Mouse (Mus musculus) small intestine, adult 2 months (tissue): ENCODE results near the gene Kat7. TPM values are rescaled to one million over a fixed set of nuclear protein-coding genes. Genes with fewer than 3 reads are reported as not detected.

ENCODE experiments used
- H3K27ac ChIP-seq: fragments of 200-500 bp; 2 replicates; pipeline ENCODE4 v1.5.1; 2012; ENCODE audit warnings: low read depth, low read length, control low read depth, inconsistent platforms; ENCODE audit not compliant: insufficient read depth
- H3K27me3 ChIP-seq: fragments of 200-500 bp; 2 replicates; pipeline ENCODE4 v1.6.1; 2012; ENCODE audit warnings: mild to moderate bottlenecking, moderate library complexity, low read length, inconsistent platforms; ENCODE audit not compliant: control insufficient read depth, insufficient read depth
- H3K36me3 ChIP-seq: fragments of 200-500 bp; 2 replicates; pipeline ENCODE4 v1.6.1; 2012; ENCODE audit warnings: mild to moderate bottlenecking, low read length, control low read depth, inconsistent platforms; ENCODE audit not compliant: control insufficient read depth, insufficient read depth
- H3K4me1 ChIP-seq: fragments of 200-500 bp; 2 replicates; pipeline ENCODE4 v1.6.1; 2012; ENCODE audit warnings: low read length, inconsistent platforms, mixed read lengths; ENCODE audit not compliant: control insufficient read depth, insufficient read depth, insufficient read length
- H3K4me3 ChIP-seq: fragments of 200-500 bp; 2 replicates; pipeline ENCODE4 v1.5.1; 2012; ENCODE audit warnings: low read depth, mild to moderate bottlenecking, control low read depth, inconsistent platforms, low read length, moderate library complexity
- CTCF ChIP-seq: fragments of 200-500 bp; IDR thresholded peaks from 2 replicates; pipeline ENCODE4 v1.5.1; 2012; ENCODE audit warnings: low read depth, mild to moderate bottlenecking, control low read depth, inconsistent platforms, low read length, moderate library complexity, mixed read lengths; ENCODE audit not compliant: insufficient replicate concordance, insufficient read length; ENCODE audit errors: extremely low read depth
- POLR2A ChIP-seq: fragments of 200-500 bp; IDR thresholded peaks from 2 replicates; pipeline ENCODE4 v1.6.1; 2012; ENCODE audit warnings: low read depth, mild to moderate bottlenecking, control low read depth, inconsistent platforms, low read length, moderate library complexity
- WGBS: fragments of 180-500 bp; shearing (Covaris S2); methylation state at CpG from one replicate; pipeline ENCODE4 v1.1.7; 2018; 5-methylcytosine and 5-hydroxymethylcytosine counted together
- polyA plus RNA-seq: library from polyadenylated mRNA; depleted of rRNA; stranded (reverse); fragments of >200 nt; gene quantifications from 2 replicates; pipeline ENCODE4 v1.2.3, GENCODE M21; 2012

The Kat7 gene
- polyA plus RNA-seq, 1 experiment, result 19.4 TPM

GRCm38 (mm10) chr11:95340664-95341063 is 30.6 kb upstream of the Kat7 start:
- H3K27me3 ChIP-seq, result no peaks in the 10 kb centered on the region
- TF ChIP-seq CTCF (no peak), POLR2A (no peak)
- no peak overlapping the region for H3K27ac ChIP-seq
- peaks cover 5% of the 10 kb centered on the region for H3K4me1 ChIP-seq
- H3K4me3 ChIP-seq, result no peak overlapping the region
- 68% methylated on average over 5 of the region's 5 CpGs for WGBS
- no peaks in the 10 kb centered on the region for H3K36me3 ChIP-seq

- Histone ChIP-seq H3K36me3 (no peaks in the 10 kb centered on the region), H3K27ac (no peak overlapping the region), H3K4me3 (no peak overlapping the region), H3K4me1 (peaks cover 5% of the 10 kb centered on the region), H3K27me3 (no peaks in the 10 kb centered on the region)
- TF ChIP-seq POLR2A (no peak), CTCF (no peak)
- WGBS, result 80% methylated on average over 1 of the region's 1 CpGs
These were observed 30.2 kb upstream of the Kat7 start for GRCm38 (mm10) chr11:95340259-95340658.

- Histone ChIP-seq H3K36me3 (no peaks in the 10 kb centered on the region), H3K27me3 (no peaks in the 10 kb centered on the region), H3K27ac (peak overlapping the region; percentile 13; the same call in 1 of the 2 replicates), H3K4me1 (peaks cover 5% of the 10 kb centered on the region), H3K4me3 (no peak overlapping the region)
- WGBS, result 35% methylated on average over 14 of the region's 14 CpGs
- TF ChIP-seq POLR2A, result no peak
- TF ChIP-seq CTCF, result no peak
These were observed 29.5 kb upstream of the Kat7 start for GRCm38 (mm10) chr11:95339471-95340021.

- Histone ChIP-seq H3K36me3 (no peaks in the 10 kb centered on the region), H3K4me3 (peak overlapping the region; percentile 38), H3K4me1 (peaks cover 5% of the 10 kb centered on the region), H3K27ac (0 out of 2 replicates have a peak overlapping the region, but pooled peaks have one; percentile 12), H3K27me3 (no peaks in the 10 kb centered on the region)
- 22% methylated on average over 9 of the region's 9 CpGs for WGBS
- TF ChIP-seq CTCF, result no peak
- no peak for TF ChIP-seq POLR2A
These were observed 27.8 kb upstream of the Kat7 start for GRCm38 (mm10) chr11:95337846-95338342.

GRCm38 (mm10) chr11:95337129-95337813 is 27.2 kb upstream of the Kat7 start:
- Histone ChIP-seq H3K27me3 (no peaks in the 10 kb centered on the region), H3K36me3 (no peaks in the 10 kb centered on the region), H3K4me1 (peaks cover 5% of the 10 kb centered on the region), H3K27ac (peak overlapping the region; percentile 17), H3K4me3 (peak overlapping the region; percentile 71)
- WGBS, result 1% methylated on average over 50 of the region's 50 CpGs
- TF ChIP-seq CTCF (no peak), POLR2A (no peak; the same call in 1 of the 2 replicates)

GRCm38 (mm10) chr11:95336568-95337128 is 26.6 kb upstream of the Kat7 start, which contains the start of gene Fam117a:
Gene Fam117a, plus strand, starts transcription at chr11:95337018.
- H3K27ac ChIP-seq, result peak within 1 kb of the TSS; percentile 17
- under 1% methylated on average over 23 of the region's 27 CpGs for WGBS
- H3K36me3 ChIP-seq, result no peaks in the 10 kb centered on the region
- H3K27me3 ChIP-seq, result no peaks in the 10 kb centered on the region
- peaks cover 5% of the 10 kb centered on the region for H3K4me1 ChIP-seq
- peak within 1 kb of the TSS; percentile 71 for H3K4me3 ChIP-seq
- TF ChIP-seq POLR2A (peak; percentile 78), CTCF (no peak)
